Mouse (Mus musculus): ENCODE data around the gene Chga.

Gene Chga

GRCm38 (mm10) chr12:102601847-102602246, 47.1 kb downstream of the Chga start:
- no peak for DNase-seq

GRCm38 (mm10) chr12:102602255-102603041, 47.7 kb downstream of the Chga start:
- DNase-seq = peak in 1 of 2 experiments; percentile 61

DNA sequence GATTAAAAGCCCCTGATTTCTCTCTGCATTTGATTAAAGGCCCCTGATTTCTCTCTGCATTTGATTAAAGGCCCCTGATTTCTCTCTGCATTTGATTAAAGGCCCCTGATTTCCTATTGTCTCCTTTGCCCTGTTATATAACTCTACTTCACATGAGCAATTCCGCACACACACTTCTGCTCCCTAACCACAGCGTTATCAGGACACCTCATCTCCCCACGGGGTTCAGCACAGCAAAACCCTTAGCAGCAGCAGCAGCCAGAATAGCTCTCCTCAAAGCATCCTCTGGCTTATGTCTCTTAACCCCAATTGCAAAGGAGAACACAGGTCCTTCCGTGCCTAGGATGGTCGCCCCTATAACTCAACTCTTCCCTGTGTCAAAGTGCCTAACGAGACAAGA, 50.8 kb downstream of the Chga start:
- DNase-seq = no peak

DNA sequence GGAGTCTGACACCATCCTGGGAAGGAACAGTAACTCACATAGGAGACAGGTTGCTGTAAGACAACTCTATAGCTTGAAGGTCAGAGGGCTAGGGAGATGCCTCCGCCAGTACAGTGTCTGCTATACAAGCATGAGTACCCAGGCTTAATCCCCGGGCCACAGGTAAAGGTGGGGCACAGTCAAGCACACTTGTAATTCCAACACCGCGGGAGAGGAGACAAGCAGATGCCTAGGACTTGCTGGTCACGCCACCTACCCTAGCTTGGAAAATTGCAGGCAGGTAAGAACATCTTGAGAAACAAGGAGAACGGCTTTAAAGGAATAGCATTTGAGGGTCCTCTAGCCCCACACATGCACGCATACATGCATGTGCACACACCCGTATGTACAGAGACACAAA, 52.3 kb downstream of the Chga start:
- no peak for DNase-seq

GRCm38 (mm10) chr12:102607808-102608517, 53.2 kb downstream of the Chga start:
- DNase-seq = peak in 1 of 2 experiments; percentile 60

DNA sequence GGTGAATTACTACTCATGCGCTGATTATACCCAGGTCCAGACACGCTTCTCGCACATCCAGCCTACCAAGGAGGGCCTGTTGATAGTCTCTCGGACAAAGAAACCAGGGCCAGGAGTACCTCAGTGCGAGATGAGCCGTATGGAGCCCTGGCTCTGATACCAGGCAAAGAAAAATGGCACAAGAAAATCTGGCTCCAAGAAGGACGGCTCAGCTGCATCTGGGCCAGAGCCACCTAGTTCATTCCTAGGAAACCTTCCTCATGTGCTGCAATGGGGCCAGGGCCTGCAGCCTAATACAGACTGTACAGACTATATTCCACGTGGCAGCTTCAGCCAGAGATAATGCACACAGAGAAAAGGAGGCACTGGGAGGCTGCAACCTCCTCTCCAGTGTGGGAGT, 56.2 kb downstream of the Chga start:
- no peak for DNase-seq

DNA sequence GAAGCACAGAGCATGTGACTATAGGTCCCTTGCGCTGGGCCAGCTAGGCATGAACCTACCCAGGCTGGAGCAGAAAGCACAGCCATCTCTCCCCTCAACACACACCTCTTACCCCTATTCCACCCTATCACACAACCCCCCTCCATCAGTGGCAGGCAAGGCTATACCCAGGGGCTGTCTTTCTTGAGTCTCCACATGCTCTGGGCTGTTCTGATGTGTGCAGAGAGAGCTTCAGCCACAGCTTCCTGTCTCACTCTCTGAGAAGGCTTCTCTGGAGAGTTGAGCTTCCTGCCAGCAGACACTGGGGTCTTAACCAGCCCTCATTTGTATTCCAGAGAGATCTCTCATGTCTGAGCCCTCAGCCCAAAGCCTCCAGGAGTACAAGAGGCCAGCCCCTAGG, 57.7 kb downstream of the Chga start:
- DNase-seq = no peak

DNA sequence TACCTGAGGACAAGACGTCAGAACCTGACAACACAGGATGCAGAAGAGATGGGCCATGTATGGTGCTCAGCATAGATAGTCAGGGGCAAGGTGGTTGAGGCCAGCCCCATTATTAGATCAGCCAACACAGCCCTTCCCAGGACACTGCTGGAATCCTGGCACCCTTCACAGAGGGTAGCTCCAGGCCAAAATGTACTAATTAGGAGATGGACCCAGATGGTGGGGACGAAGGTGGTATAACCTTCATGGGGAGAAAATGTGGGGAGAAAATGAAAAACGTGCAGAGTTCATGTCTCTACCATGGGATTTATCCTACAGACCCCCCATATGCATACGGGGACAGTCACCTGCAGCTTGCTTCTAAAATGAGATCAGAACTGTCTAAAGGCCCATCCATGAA, 58.6 kb downstream of the Chga start:
- DNase-seq = peak; percentile 66 to 73

Measured in cerebellum, adult 18-20 months (tissue).